Mouse (Mus musculus) E14TG2a.4 (cell line): Measurements from ENCODE around the gene Ino80e.

Experiments used
- H3K27me3 ChIP-seq: 2 replicates; pipeline ENCODE4 v1.6.1; 2014; ENCODE audit warnings: low read length, control low read depth; ENCODE audit not compliant: insufficient read depth
- H3K36me3 ChIP-seq: 2 replicates; pipeline ENCODE4 v1.6.1; 2014; ENCODE audit warnings: low read length, control low read depth; ENCODE audit not compliant: insufficient read depth
- H3K4me1 ChIP-seq: replicated peaks from 2 replicates; pipeline ENCODE4 v1.6.1; 2014; ENCODE audit warnings: low read depth, low read length, control low read depth
- H3K4me3 ChIP-seq: replicated peaks from 2 replicates; pipeline ENCODE4 v1.5.1; 2014; ENCODE audit warnings: mild to moderate bottlenecking, low read length
- H3K9me3 ChIP-seq: 2 replicates; pipeline ENCODE4 v1.6.1; 2014; ENCODE audit warnings: low read length, control low read depth
- CTCF ChIP-seq: conservative IDR thresholded peaks from 2 replicates; pipeline ENCODE4 v1.5.1; 2014; ENCODE audit warnings: low read length
- NANOG ChIP-seq: IDR thresholded peaks from 2 replicates; pipeline ENCODE4 v1.6.1; 2014; ENCODE audit warnings: borderline replicate concordance, low read length, mixed read lengths
- POU5F1 ChIP-seq: IDR thresholded peaks from 2 replicates; pipeline ENCODE4 v1.6.1; 2014; ENCODE audit warnings: low read length, borderline replicate concordance

The Ino80e gene

GRCm38 (mm10) chr7:126801057-126801422 lies 61.1 kb downstream of the Ino80e start:
- Histone ChIP-seq H3K9me3 (no peaks in the 10 kb centered on the region), H3K27me3 (no peaks in the 10 kb centered on the region), H3K4me3 (peak overlapping the region; percentile 87), H3K36me3 (peaks cover 64% of the 10 kb centered on the region), H3K4me1 (peaks cover 42% of the 10 kb centered on the region)
- TF ChIP-seq NANOG: no peak
- TF ChIP-seq POU5F1: no peak
- TF ChIP-seq CTCF: no peak
